Mouse (Mus musculus) MEL (cell line): ENCODE results near the gene Rexo4.

Experiments
- CHD2 ChIP-seq: IDR thresholded peaks from 2 replicates; pipeline ENCODE4 v1.6.1; 2011; ENCODE audit warnings: low read length, improper control_type of control experiment
- CTCF ChIP-seq, 3 experiments: IDR thresholded peaks in 2 of 3; conservative IDR thresholded peaks in 1 of 3; 2 replicates each; pipeline ENCODE4 v1.5.1; 2011 to 2012; ENCODE audit warnings: low read length in 3 of 3, low read depth in 2 of 3, mild to moderate bottlenecking in 2 of 3, improper control_type of control experiment in 1 of 3, inconsistent platforms in 1 of 3, mixed read lengths in 1 of 3, moderate library complexity in 1 of 3; ENCODE audit not compliant: control insufficient read depth in 1 of 3, insufficient read depth in 1 of 3, poor library complexity in 1 of 3, severe bottlenecking in 1 of 3
- E2F4 ChIP-seq: IDR thresholded peaks from 2 replicates; pipeline ENCODE4 v1.6.1; 2011; ENCODE audit warnings: low read depth, low read length, improper control_type of control experiment, borderline replicate concordance
- EP300 ChIP-seq, 2 experiments: IDR thresholded peaks; 2 replicates each; pipeline ENCODE4 v1.6.1; 2011; ENCODE audit warnings: improper control_type of control experiment in 2 of 2, low read length in 2 of 2, low read depth in 1 of 2, mild to moderate bottlenecking in 1 of 2
- GATA1 ChIP-seq: IDR thresholded peaks from 2 replicates; pipeline ENCODE4 v1.6.1; 2011; ENCODE audit warnings: low read depth, low read length, improper control_type of control experiment
- JUND ChIP-seq: IDR thresholded peaks from 2 replicates; pipeline ENCODE4 v1.6.1; 2011; ENCODE audit warnings: low read depth, mild to moderate bottlenecking, improper control_type of control experiment, low read length
- MAX ChIP-seq: IDR thresholded peaks from 2 replicates; pipeline ENCODE4 v1.6.1; 2011; ENCODE audit warnings: low read length, improper control_type of control experiment
- MYB ChIP-seq: IDR thresholded peaks from 2 replicates; pipeline ENCODE4 v1.6.1; 2011; ENCODE audit warnings: mild to moderate bottlenecking, low read depth, low read length, improper control_type of control experiment
- POLR2A ChIP-seq, 2 experiments: IDR thresholded peaks; 2 replicates each; pipeline ENCODE4 v1.6.1; 2011 to 2012; ENCODE audit warnings: low read length in 2 of 2, mild to moderate bottlenecking in 2 of 2, control low read depth in 1 of 2, improper control_type of control experiment in 1 of 2, low read depth in 1 of 2, moderate library complexity in 1 of 2; ENCODE audit not compliant: control insufficient read depth in 1 of 2, insufficient read depth in 1 of 2, poor library complexity in 1 of 2
- POLR2AphosphoS2 ChIP-seq: IDR thresholded peaks from 2 replicates; pipeline ENCODE4 v1.6.1; 2011; ENCODE audit warnings: low read length, improper control_type of control experiment
- RCOR1 ChIP-seq: IDR thresholded peaks from 2 replicates; pipeline ENCODE4 v1.6.1; 2012; ENCODE audit warnings: low read depth, mild to moderate bottlenecking, inconsistent platforms, low read length, improper control_type of control experiment
- SIN3A ChIP-seq: IDR thresholded peaks from 2 replicates; pipeline ENCODE4 v1.6.1; 2012; ENCODE audit warnings: low read length, improper control_type of control experiment, inconsistent platforms

GRCm38 (mm10) chr2:26964724-26965370 lies 661 bp upstream of the Rexo4 start:
- TF ChIP-seq GATA1 (peak; percentile 40), CTCF (IDR thresholded peaks at IDR 0.05 in 2 of 3, conservative IDR thresholded peaks at IDR 0.05 in 1 of 3; ENCODE audit: control insufficient read depth in 1 of 3, insufficient read depth in 1 of 3, low read depth in 2 of 3, low read length in 3 of 3, poor library complexity in 1 of 3, severe bottlenecking in 1 of 3) (no peak), RCOR1 (no peak), SIN3A (no peak), CHD2 (no peak), EP300 (IDR thresholded peaks at IDR 0.05; ENCODE audit: low read depth in 1 of 2, low read length in 2 of 2) (no peak), MAX (no peak; the same call in 1 of the 2 replicates), E2F4 (no peak), MYB (no peak), JUND (0 out of 2 replicates have a peak, but pooled peaks have one; percentile 7), POLR2A (IDR thresholded peaks at IDR 0.05; ENCODE audit: control insufficient read depth in 1 of 2, insufficient read depth in 1 of 2, low read depth in 1 of 2, low read length in 2 of 2, poor library complexity in 1 of 2) (no peak), POLR2AphosphoS2 (no peak)
